Mouse (Mus musculus): ENCODE measurements around the gene Rbm18. TPM values are rescaled to one million over a fixed set of nuclear protein-coding genes. Genes with fewer than 3 reads are reported as not detected.
"Not testable (repeated sequence)": the region's sequence is repeated elsewhere in the genome, so short reads cannot be mapped to it uniquely, and the experiment has no call there.

The Rbm18 gene
- total RNA-seq (2015) (36.4 and 37.8 TPM in 2 replicates), total RNA-seq (2017) (21.7 and 22.1 TPM in 2 replicates)

GRCm38 (mm10) chr2:36136300-36136941 is at the start of gene Rbm18, which contains the start of gene Mrrf:
Gene Rbm18 (minus strand): TSS chr2:36136773.
Gene Mrrf (plus strand): TSS chr2:36136389.
- ATAC-seq (ENCODE audit: poor library complexity, severe bottlenecking): peak; percentile 98

GRCm38 (mm10) chr2:36184876-36185275 is 48.3 kb upstream of the Rbm18 start:
- ATAC-seq (ENCODE audit: poor library complexity, severe bottlenecking): no peak

- ATAC-seq (ENCODE audit: poor library complexity, severe bottlenecking): no peak
Measured at GRCm38 (mm10) chr2:36184192-36184591, 47.6 kb upstream of the Rbm18 start.

- ATAC-seq (ENCODE audit: poor library complexity, severe bottlenecking): no peak
Measured at GRCm38 (mm10) chr2:36183278-36183677, 46.7 kb upstream of the Rbm18 start.

GRCm38 (mm10) chr2:36181587-36182368 is 45.2 kb upstream of the Rbm18 start:
- not testable (repeated sequence) for ATAC-seq (ENCODE audit: poor library complexity, severe bottlenecking)

- ATAC-seq (ENCODE audit: poor library complexity, severe bottlenecking): no peak
Measured at GRCm38 (mm10) chr2:36179487-36179886, 42.9 kb upstream of the Rbm18 start.

- ATAC-seq (ENCODE audit: poor library complexity, severe bottlenecking): no peak
Measured at GRCm38 (mm10) chr2:36172574-36172973, 36.0 kb upstream of the Rbm18 start.

- no peak for ATAC-seq (ENCODE audit: poor library complexity, severe bottlenecking)
Measured at GRCm38 (mm10) chr2:36172136-36172535, 35.6 kb upstream of the Rbm18 start.

- ATAC-seq (ENCODE audit: poor library complexity, severe bottlenecking): no peak
Measured at GRCm38 (mm10) chr2:36169176-36169575, 32.6 kb upstream of the Rbm18 start.

GRCm38 (mm10) chr2:36167990-36168618 is 31.5 kb upstream of the Rbm18 start:
- no peak for ATAC-seq (ENCODE audit: poor library complexity, severe bottlenecking)

GRCm38 (mm10) chr2:36159336-36159735 is 22.8 kb upstream of the Rbm18 start:
- ATAC-seq (ENCODE audit: poor library complexity, severe bottlenecking): no peak

- no peak for ATAC-seq (ENCODE audit: poor library complexity, severe bottlenecking)
Measured at GRCm38 (mm10) chr2:36157461-36157860, 20.9 kb upstream of the Rbm18 start.

GRCm38 (mm10) chr2:36152401-36152800 is 15.8 kb upstream of the Rbm18 start:
- ATAC-seq (ENCODE audit: poor library complexity, severe bottlenecking): not testable (repeated sequence)

GRCm38 (mm10) chr2:36148876-36149365 is 12.3 kb upstream of the Rbm18 start:
- ATAC-seq (ENCODE audit: poor library complexity, severe bottlenecking): no peak

GRCm38 (mm10) chr2:36139096-36139495 is 2.5 kb upstream of the Rbm18 start:
- no peak for ATAC-seq (ENCODE audit: poor library complexity, severe bottlenecking)

GRCm38 (mm10) chr2:36135887-36136286 is 686 bp downstream of the Rbm18 start:
- no peak for ATAC-seq (ENCODE audit: poor library complexity, severe bottlenecking)

- no peak for ATAC-seq (ENCODE audit: poor library complexity, severe bottlenecking)
Measured at GRCm38 (mm10) chr2:36129051-36129450, 7.5 kb downstream of the Rbm18 start.

GRCm38 (mm10) chr2:36127973-36128372 is 8.6 kb downstream of the Rbm18 start:
- no peak for ATAC-seq (ENCODE audit: poor library complexity, severe bottlenecking)

- peak; percentile 90 for ATAC-seq (ENCODE audit: poor library complexity, severe bottlenecking)
Measured at GRCm38 (mm10) chr2:36126795-36127429, 9.7 kb downstream of the Rbm18 start.

- ATAC-seq (ENCODE audit: poor library complexity, severe bottlenecking): no peak
Measured at GRCm38 (mm10) chr2:36112632-36113031, 23.9 kb downstream of the Rbm18 start.

- no peak for ATAC-seq (ENCODE audit: poor library complexity, severe bottlenecking)
Measured at GRCm38 (mm10) chr2:36108615-36109014, 28.0 kb downstream of the Rbm18 start.

Data from megakaryocyte, adult 5-6 weeks (primary cell).